Mouse (Mus musculus) CH12.LX (cell line): ENCODE results near the gene Ctnnd2.

Experiments used
- CHD2 ChIP-seq: IDR thresholded peaks from 2 replicates; pipeline ENCODE4 v1.6.1; 2011; ENCODE audit warnings: low read length, improper control_type of control experiment
- CTCF ChIP-seq, 2 experiments: IDR thresholded peaks in 1 of 2; conservative IDR thresholded peaks in 1 of 2; 2 replicates each; pipeline ENCODE4 v1.5.1; 2011 to 2012; ENCODE audit warnings: low read depth in 2 of 2, low read length in 2 of 2, improper control_type of control experiment in 1 of 2, inconsistent platforms in 1 of 2, mild to moderate bottlenecking in 1 of 2, moderate library complexity in 1 of 2
- KAT2A ChIP-seq: IDR thresholded peaks from 2 replicates; pipeline ENCODE4 v1.6.1; 2012; ENCODE audit warnings: low read length, improper control_type of control experiment, inconsistent platforms; ENCODE audit not compliant: insufficient replicate concordance
- MAFK ChIP-seq: IDR thresholded peaks from 2 replicates; pipeline ENCODE4 v1.6.1; 2011; ENCODE audit warnings: low read length, improper control_type of control experiment; ENCODE audit not compliant: insufficient replicate concordance
- MEF2A ChIP-seq: IDR thresholded peaks from 2 replicates; pipeline ENCODE4 v1.6.1; 2014; ENCODE audit warnings: low read depth, mild to moderate bottlenecking, inconsistent platforms, low read length, improper control_type of control experiment, borderline replicate concordance
- MYC ChIP-seq: IDR thresholded peaks from 2 replicates; pipeline ENCODE4 v1.6.1; 2011; ENCODE audit warnings: low read depth, mild to moderate bottlenecking, improper control_type of control experiment, low read length
- POLR2A ChIP-seq: IDR thresholded peaks from 2 replicates; pipeline ENCODE4 v1.6.1; 2011; ENCODE audit warnings: low read depth, mild to moderate bottlenecking, improper control_type of control experiment, low read length
- SMC3 ChIP-seq: IDR thresholded peaks from 2 replicates; pipeline ENCODE4 v1.6.1; 2011; ENCODE audit warnings: low read depth, low read length, improper control_type of control experiment
- USF1 ChIP-seq: IDR thresholded peaks from 2 replicates; pipeline ENCODE4 v1.6.1; 2014; ENCODE audit warnings: low read depth, mild to moderate bottlenecking, inconsistent platforms, low read length, improper control_type of control experiment

- TF ChIP-seq SMC3 (no peak), CTCF (conservative IDR thresholded peaks at IDR 0.05 in 1 of 2, IDR thresholded peaks at IDR 0.05 in 1 of 2; ENCODE audit: low read depth in 2 of 2, low read length in 2 of 2) (no peak), USF1 (no peak), POLR2A (no peak), MAFK (no peak), MEF2A (no peak), MYC (no peak), CHD2 (no peak), KAT2A (no peak)
These were observed 792.7 kb downstream of the Ctnnd2 start for GRCm38 (mm10) chr15:30964865-30965679.
